Mouse (Mus musculus) stomach, embryonic 15.5 days (tissue): Measurements from ENCODE around the gene Rpl23. TPM values are rescaled to one million over a fixed set of nuclear protein-coding genes. Genes with fewer than 3 reads are reported as not detected.

ENCODE experiments used
- ATAC-seq: fragments of 200-750 bp; cut with Nextera tagmentation; 2 replicates; pipeline ENCODE4 v1.8.0; 2017; ENCODE audit warnings: low read depth, moderate number of reproducible peaks, moderate TSS enrichment; ENCODE audit not compliant: insufficient read depth, low FRiP score
- H3K27ac ChIP-seq: fragments of 300-500 bp; sonication (generic); 2 replicates; pipeline ENCODE4 v1.5.1; 2015; ENCODE audit warnings: mild to moderate bottlenecking, inconsistent platforms
- H3K27me3 ChIP-seq: fragments of 300-500 bp; sonication (generic); replicated peaks from 2 replicates; pipeline ENCODE4 v1.6.1; 2015; ENCODE audit warnings: inconsistent platforms
- H3K36me3 ChIP-seq: fragments of 300-500 bp; sonication (generic); 2 replicates; pipeline ENCODE4 v1.6.1; 2015; ENCODE audit warnings: inconsistent platforms
- H3K4me1 ChIP-seq: fragments of 300-500 bp; sonication (generic); 2 replicates; pipeline ENCODE4 v1.6.1; 2015; ENCODE audit warnings: inconsistent platforms
- H3K4me2 ChIP-seq: fragments of 300-500 bp; sonication (generic); 2 replicates; pipeline ENCODE4 v1.6.1; 2015; ENCODE audit warnings: mild to moderate bottlenecking, inconsistent platforms
- H3K4me3 ChIP-seq: fragments of 300-500 bp; sonication (generic); replicated peaks from 2 replicates; pipeline ENCODE4 v1.5.1; 2015; ENCODE audit warnings: inconsistent platforms
- H3K9ac ChIP-seq: fragments of 300-500 bp; sonication (generic); 2 replicates; pipeline ENCODE4 v1.6.1; 2015; ENCODE audit warnings: inconsistent platforms
- H3K9me3 ChIP-seq: fragments of 300-500 bp; sonication (generic); 2 replicates; pipeline ENCODE4 v1.6.1; 2016; ENCODE audit warnings: inconsistent platforms
- WGBS: fragments of 180-500 bp; shearing (Covaris S2); methylation state at CpG from one replicate; pipeline ENCODE4 v1.1.7; 2015; 5-methylcytosine and 5-hydroxymethylcytosine counted together
- polyA plus RNA-seq: library from polyadenylated mRNA; unstranded; fragments of >200 nt; fragmentation: Nextera tagmentation; extraction: Ambion mirVana; gene quantifications from 2 replicates; pipeline ENCODE4 v1.2.1, GENCODE M21; 2015

The Rpl23 gene
- polyA plus RNA-seq, 1 experiment from 2014 or later = 502 TPM

- no peak for ATAC-seq
- Histone ChIP-seq H3K9ac (no peak overlapping the region), H3K4me2 (no peak overlapping the region), H3K4me3 (no peak overlapping the region), H3K27ac (no peak overlapping the region), H3K4me1 (peaks cover 9% of the 10 kb centered on the region), H3K9me3 (no peaks in the 10 kb centered on the region), H3K36me3 (peaks cover 36% of the 10 kb centered on the region), H3K27me3 (no peaks in the 10 kb centered on the region)
- whole genome bisulfite sequencing = 76% methylated on average over 8 of the region's 8 CpGs
These were observed 34.5 kb downstream of the Rpl23 start for GRCm38 (mm10) chr11:97747773-97748172.

- 9% methylated on average over 13 of the region's 13 CpGs for whole genome bisulfite sequencing
- Histone ChIP-seq H3K9ac (no peak overlapping the region), H3K4me3 (peak overlapping the region; percentile 88), H3K4me2 (peak overlapping the region; percentile 54), H3K27me3 (no peaks in the 10 kb centered on the region), H3K36me3 (peaks cover 21% of the 10 kb centered on the region), H3K27ac (no peak overlapping the region), H3K9me3 (no peaks in the 10 kb centered on the region), H3K4me1 (peaks cover 10% of the 10 kb centered on the region)
- no peak for ATAC-seq
These were observed 36.9 kb downstream of the Rpl23 start for GRCm38 (mm10) chr11:97745331-97745721.

- H3K27ac ChIP-seq = peak overlapping the region; percentile 95
- peaks cover 18% of the 10 kb centered on the region; the same call in 1 of the 2 replicates for H3K36me3 ChIP-seq
- WGBS = 1% methylated on average over 46 of the region's 57 CpGs
- H3K27me3 ChIP-seq = no peaks in the 10 kb centered on the region
- peak overlapping the region; percentile 73; the same call in 1 of the 2 replicates for H3K9ac ChIP-seq
- H3K9me3 ChIP-seq = no peaks in the 10 kb centered on the region
- H3K4me2 ChIP-seq = peak overlapping the region; percentile 54
- peaks cover 14% of the 10 kb centered on the region for H3K4me1 ChIP-seq
- H3K4me3 ChIP-seq = peak overlapping the region; percentile 88
- ATAC-seq = peak; percentile 96
These were observed 37.4 kb downstream of the Rpl23 start for GRCm38 (mm10) chr11:97744718-97745330.

GRCm38 (mm10) chr11:97744063-97744717, 38.0 kb downstream of the Rpl23 start, which contains the start of gene Pip4k2b:
Gene Pip4k2b, minus strand, starts transcription at chr11:97744704.
- Histone ChIP-seq H3K9me3 (no peaks in the 10 kb centered on the region), H3K4me1 (peaks cover 15% of the 10 kb centered on the region), H3K36me3 (peaks cover 18% of the 10 kb centered on the region; the same call in 1 of the 2 replicates), H3K4me2 (peak within 1 kb of the TSS; percentile 70), H3K9ac (peak within 1 kb of the TSS; percentile 77), H3K27ac (peak within 1 kb of the TSS; percentile 95), H3K27me3 (no peaks in the 10 kb centered on the region), H3K4me3 (peak within 1 kb of the TSS; percentile 88)
- ATAC-seq = 0 out of 2 replicates have a peak, but pooled peaks have one; percentile 12
- under 1% methylated on average over 63 of the region's 63 CpGs for WGBS

- Histone ChIP-seq H3K36me3 (peaks cover 16% of the 10 kb centered on the region; the same call in 1 of the 2 replicates), H3K4me2 (peak overlapping the region; percentile 70), H3K9me3 (no peaks in the 10 kb centered on the region), H3K27ac (0 out of 2 replicates have a peak overlapping the region, but pooled peaks have one; percentile 83), H3K4me3 (peak overlapping the region; percentile 88), H3K27me3 (no peaks in the 10 kb centered on the region), H3K4me1 (peaks cover 15% of the 10 kb centered on the region), H3K9ac (peak overlapping the region; percentile 77; the same call in 1 of the 2 replicates)
- ATAC-seq = no peak
- WGBS = 12% methylated on average over 9 of the region's 9 CpGs
These were observed 38.8 kb downstream of the Rpl23 start for GRCm38 (mm10) chr11:97743423-97743822.

- Histone ChIP-seq H3K4me3 (no peak overlapping the region), H3K4me1 (peaks cover 19% of the 10 kb centered on the region), H3K27ac (no peak overlapping the region), H3K27me3 (no peaks in the 10 kb centered on the region), H3K9ac (no peak overlapping the region), H3K4me2 (peak overlapping the region; percentile 70), H3K36me3 (peaks cover 7% of the 10 kb centered on the region; the same call in 1 of the 2 replicates), H3K9me3 (no peaks in the 10 kb centered on the region)
- no peak for ATAC-seq
- WGBS = 77% methylated on average over 9 of the region's 9 CpGs
These were observed 39.6 kb downstream of the Rpl23 start for GRCm38 (mm10) chr11:97742591-97742990.

GRCm38 (mm10) chr11:97742157-97742556, 40.1 kb downstream of the Rpl23 start:
- Histone ChIP-seq H3K36me3 (peaks cover 4% of the 10 kb centered on the region; the same call in 1 of the 2 replicates), H3K4me1 (peaks cover 20% of the 10 kb centered on the region), H3K4me2 (peak overlapping the region; percentile 70; the same call in 1 of the 2 replicates), H3K9ac (no peak overlapping the region), H3K9me3 (no peaks in the 10 kb centered on the region), H3K27me3 (no peaks in the 10 kb centered on the region), H3K4me3 (no peak overlapping the region), H3K27ac (no peak overlapping the region)
- ATAC-seq = no peak
- WGBS = 94% methylated on average over 5 of the region's 5 CpGs

GRCm38 (mm10) chr11:97740190-97740589, 42.0 kb downstream of the Rpl23 start:
- Histone ChIP-seq H3K9me3 (no peaks in the 10 kb centered on the region), H3K4me3 (no peak overlapping the region), H3K4me2 (no peak overlapping the region), H3K27me3 (no peaks in the 10 kb centered on the region), H3K36me3 (no peaks in the 10 kb centered on the region), H3K9ac (no peak overlapping the region), H3K27ac (no peak overlapping the region), H3K4me1 (peaks cover 20% of the 10 kb centered on the region)
- no peak for ATAC-seq
- WGBS = 43% methylated on average over 7 of the region's 7 CpGs

- no peak overlapping the region for H3K4me3 ChIP-seq
- H3K4me1 ChIP-seq = peaks cover 20% of the 10 kb centered on the region
- H3K9ac ChIP-seq = no peak overlapping the region
- WGBS = 90% methylated on average over 3 of the region's 3 CpGs
- no peak for ATAC-seq
- H3K27me3 ChIP-seq = no peaks in the 10 kb centered on the region
- H3K27ac ChIP-seq = no peak overlapping the region
- H3K36me3 ChIP-seq = no peaks in the 10 kb centered on the region
- H3K4me2 ChIP-seq = no peak overlapping the region
- H3K9me3 ChIP-seq = no peaks in the 10 kb centered on the region
These were observed 43.1 kb downstream of the Rpl23 start for GRCm38 (mm10) chr11:97739155-97739554.

- 62% methylated on average over 6 of the region's 6 CpGs for WGBS
- no peak overlapping the region for H3K27ac ChIP-seq
- H3K4me2 ChIP-seq = no peak overlapping the region
- H3K9me3 ChIP-seq = no peaks in the 10 kb centered on the region
- no peak for ATAC-seq
- no peak overlapping the region for H3K4me3 ChIP-seq
- H3K27me3 ChIP-seq = no peaks in the 10 kb centered on the region
- peaks cover 20% of the 10 kb centered on the region for H3K4me1 ChIP-seq
- no peak overlapping the region for H3K9ac ChIP-seq
- no peaks in the 10 kb centered on the region for H3K36me3 ChIP-seq
These were observed 43.5 kb downstream of the Rpl23 start for GRCm38 (mm10) chr11:97738703-97739102.

GRCm38 (mm10) chr11:97737600-97737999, 44.6 kb downstream of the Rpl23 start:
- no peak overlapping the region for H3K4me3 ChIP-seq
- no peaks in the 10 kb centered on the region for H3K9me3 ChIP-seq
- H3K9ac ChIP-seq = no peak overlapping the region
- ATAC-seq = no peak
- peaks cover 10% of the 10 kb centered on the region for H3K4me1 ChIP-seq
- H3K27me3 ChIP-seq = no peaks in the 10 kb centered on the region
- no peaks in the 10 kb centered on the region for H3K36me3 ChIP-seq
- WGBS = 65% methylated on average over 4 of the region's 4 CpGs
- H3K4me2 ChIP-seq = no peak overlapping the region
- no peak overlapping the region for H3K27ac ChIP-seq

- no peak overlapping the region for H3K9ac ChIP-seq
- no peaks in the 10 kb centered on the region for H3K27me3 ChIP-seq
- H3K4me3 ChIP-seq = no peak overlapping the region
- peaks cover 10% of the 10 kb centered on the region; the same call in 1 of the 2 replicates for H3K4me1 ChIP-seq
- H3K27ac ChIP-seq = no peak overlapping the region
- ATAC-seq = no peak
- H3K9me3 ChIP-seq = no peaks in the 10 kb centered on the region
- H3K36me3 ChIP-seq = no peaks in the 10 kb centered on the region
- WGBS = 84% methylated on average over 5 of the region's 5 CpGs
- no peak overlapping the region for H3K4me2 ChIP-seq
These were observed 45.6 kb downstream of the Rpl23 start for GRCm38 (mm10) chr11:97736645-97737044.
